Mouse (Mus musculus) gastrocnemius, adult 8-10 months (tissue): ENCODE results near the gene Xylb. TPM values are rescaled to one million over a fixed set of nuclear protein-coding genes. Genes with fewer than 3 reads are reported as not detected.

Experiments
- total RNA-seq, 4 experiments: library from RNA; stranded (reverse); gene quantifications; 2 replicates each; pipeline ENCODE4 v1.2.4; 2022

Xylb gene
- total RNA-seq, 4 experiments from 2014 or later, result 0.07 to 0.11 TPM; not detected in 2

Other genes with a start within 250 kb of the Xylb start
- gene Acaa1b, start 200.3 kb upstream of the Xylb start, total RNA-seq, result 1 to 10 TPM in 1 of 4 experiments, under 1 TPM in 3; 0.72 to 1.3 (median 0.81) TPM
- not detected for gene Gm47289, start 198.2 kb upstream of the Xylb start, total RNA-seq
- gene Slc22a13, start 148.3 kb upstream of the Xylb start, total RNA-seq, result not detected
- 10 to 100 TPM; 66.1 to 80.3 (median 73.0) TPM for gene Oxsr1, start 35.0 kb upstream of the Xylb start, total RNA-seq
- gene Acaa1a, start 17.7 kb upstream of the Xylb start, total RNA-seq, result 10 to 100 TPM; 35.9 to 42.5 (median 39.9) TPM
- 1 to 10 TPM; 2.7 to 4.1 (median 3.9) TPM for gene Myd88, start 16.0 kb upstream of the Xylb start, total RNA-seq
- not detected for gene Slc22a14, start 8.2 kb downstream of the Xylb start, total RNA-seq
- 10 to 100 TPM; 17.1 to 18.9 (median 18.7) TPM for gene Acvr2b, start 44.7 kb downstream of the Xylb start, total RNA-seq
- 1 to 10 TPM; 1.4 to 1.8 (median 1.6) TPM for gene Exog, start 87.6 kb downstream of the Xylb start, total RNA-seq
- gene Scn5a, start 221.6 kb downstream of the Xylb start, total RNA-seq, result under 1 TPM; 0.05 to 0.17 (median 0.15) TPM